Mouse (Mus musculus) lung, postnatal 36 days (tissue): ENCODE results near the gene Ppp1r1b.

Experiments
- DNase-seq: peaks from one replicate; pipeline ENCODE4 v3.0.0; 2022; ENCODE audit warnings: mixed read lengths

Ppp1r1b gene

GRCm38 (mm10) chr11:98406621-98407020 lies 58.4 kb downstream of the Ppp1r1b start:
- no peak for DNase-seq
